Mouse (Mus musculus) limb, embryonic 13.5 days (tissue): ENCODE results near the gene Aldoart1. TPM values are rescaled to one million over a fixed set of nuclear protein-coding genes. Genes with fewer than 3 reads are reported as not detected.

ENCODE experiments used
- ATAC-seq: fragments of 200-750 bp; cut with Nextera tagmentation; 2 replicates; pipeline ENCODE4 v1.8.0; 2017; ENCODE audit warnings: low read depth, moderate number of reproducible peaks, moderate TSS enrichment; ENCODE audit not compliant: low FRiP score
- H3K27ac ChIP-seq: fragments of 300-500 bp; sonication (generic); 2 replicates; pipeline ENCODE4 v1.5.1; 2015; ENCODE audit warnings: inconsistent platforms, mild to moderate bottlenecking, moderate library complexity
- H3K27me3 ChIP-seq: fragments of 300-500 bp; sonication (generic); 2 replicates; pipeline ENCODE4 v1.6.1; 2015; ENCODE audit warnings: mild to moderate bottlenecking, inconsistent platforms
- H3K36me3 ChIP-seq: fragments of 300-500 bp; sonication (generic); 2 replicates; pipeline ENCODE4 v1.6.1; 2015; ENCODE audit warnings: inconsistent platforms, mild to moderate bottlenecking, moderate library complexity
- H3K4me1 ChIP-seq: fragments of 300-500 bp; sonication (generic); 2 replicates; pipeline ENCODE4 v1.6.1; 2015; ENCODE audit warnings: inconsistent platforms
- H3K4me2 ChIP-seq: fragments of 300-500 bp; sonication (generic); replicated peaks from 2 replicates; pipeline ENCODE4 v1.6.1; 2015; ENCODE audit warnings: inconsistent platforms, mild to moderate bottlenecking, moderate library complexity
- H3K4me3 ChIP-seq: fragments of 300-500 bp; sonication (generic); 2 replicates; pipeline ENCODE4 v1.5.1; 2015; ENCODE audit warnings: moderate library complexity, mild to moderate bottlenecking, inconsistent platforms
- H3K9ac ChIP-seq: fragments of 300-500 bp; sonication (generic); 2 replicates; pipeline ENCODE4 v1.6.1; 2015; ENCODE audit warnings: mild to moderate bottlenecking, inconsistent platforms
- H3K9me3 ChIP-seq: fragments of 300-500 bp; sonication (generic); 2 replicates; pipeline ENCODE4 v1.6.1; 2016; ENCODE audit warnings: inconsistent platforms
- WGBS: fragments of 180-500 bp; shearing (Covaris S2); methylation state at CpG from one replicate; pipeline ENCODE4 v1.1.7; 2015; 5-methylcytosine and 5-hydroxymethylcytosine counted together
- polyA plus RNA-seq: library from polyadenylated mRNA; unstranded; fragments of >200 nt; fragmentation: Nextera tagmentation; extraction: Ambion mirVana; gene quantifications from 2 replicates; pipeline ENCODE4 v1.2.1, GENCODE M21; 2015

Aldoart1 gene
- 0.10 TPM in 1 of 2 replicates, not detected in the other for polyA plus RNA-seq

DNA sequence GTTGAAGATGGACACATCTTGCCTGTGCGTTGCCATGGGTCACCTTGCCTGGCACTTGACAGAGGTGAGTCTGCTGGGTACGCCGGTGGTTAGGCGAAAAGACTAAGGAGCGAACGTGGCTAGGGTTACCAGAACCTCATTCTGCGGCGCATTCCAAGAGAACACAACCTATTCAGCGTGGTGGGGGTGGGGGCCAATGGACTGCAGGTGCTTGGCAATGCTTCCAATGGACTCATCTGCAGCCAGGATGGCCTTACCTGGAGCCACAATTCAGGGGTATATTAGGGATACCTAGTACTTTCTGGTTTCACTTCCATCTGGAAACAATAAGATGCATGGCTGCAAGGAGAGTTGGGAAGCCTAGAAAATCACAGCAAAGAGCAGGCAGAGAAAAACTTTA is at the start of gene Aldoart1:
TSS of gene Aldoart1 (minus strand) at position 101 of the 400 bp plus-strand sequence.
- H3K4me3 ChIP-seq, result no peak within 1 kb of the TSS

DNA sequence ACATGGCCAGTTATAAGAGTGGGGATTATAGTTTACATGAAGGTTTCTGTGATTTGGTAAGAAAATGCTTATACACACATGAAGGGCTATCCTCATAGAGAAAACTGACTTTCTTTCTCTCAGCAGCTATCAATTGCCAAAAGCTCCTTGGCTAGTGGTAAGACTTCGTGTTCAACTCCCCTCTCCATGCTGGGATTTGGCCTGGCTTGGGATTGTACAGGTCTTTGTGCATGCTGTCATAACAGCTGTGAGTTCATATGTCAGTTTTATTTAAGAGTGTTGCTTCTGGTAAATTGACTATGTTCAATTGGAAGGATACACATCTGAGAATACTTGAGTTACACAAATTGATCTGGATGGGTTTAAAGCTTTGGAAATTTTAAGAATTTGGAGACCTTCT is 49.1 kb upstream of the Aldoart1 start:
- H3K27me3 ChIP-seq, result no peaks in the 10 kb centered on the region
- no peaks in the 10 kb centered on the region for H3K36me3 ChIP-seq
- no peaks in the 10 kb centered on the region for H3K4me1 ChIP-seq
- no peak overlapping the region for H3K27ac ChIP-seq
- no peak overlapping the region for H3K4me3 ChIP-seq
- ATAC-seq, result no peak
- no peak overlapping the region for H3K4me2 ChIP-seq
- no peak overlapping the region for H3K9ac ChIP-seq
- no peaks in the 10 kb centered on the region for H3K9me3 ChIP-seq
- 61% methylated on average over 1 of the region's 1 CpGs for WGBS

More for the DNA sequence above, at the start of gene Aldoart1:
- no peaks in the 10 kb centered on the region for H3K4me1 ChIP-seq
- H3K4me2 ChIP-seq, result no peak within 1 kb of the TSS
- H3K27ac ChIP-seq, result no peak within 1 kb of the TSS
- ATAC-seq, result no peak
- no peak within 1 kb of the TSS for H3K9ac ChIP-seq
- 89% methylated on average over 9 of the region's 9 CpGs for WGBS
- H3K27me3 ChIP-seq, result no peaks in the 10 kb centered on the region
- no peaks in the 10 kb centered on the region for H3K9me3 ChIP-seq
- H3K36me3 ChIP-seq, result no peaks in the 10 kb centered on the region

DNA sequence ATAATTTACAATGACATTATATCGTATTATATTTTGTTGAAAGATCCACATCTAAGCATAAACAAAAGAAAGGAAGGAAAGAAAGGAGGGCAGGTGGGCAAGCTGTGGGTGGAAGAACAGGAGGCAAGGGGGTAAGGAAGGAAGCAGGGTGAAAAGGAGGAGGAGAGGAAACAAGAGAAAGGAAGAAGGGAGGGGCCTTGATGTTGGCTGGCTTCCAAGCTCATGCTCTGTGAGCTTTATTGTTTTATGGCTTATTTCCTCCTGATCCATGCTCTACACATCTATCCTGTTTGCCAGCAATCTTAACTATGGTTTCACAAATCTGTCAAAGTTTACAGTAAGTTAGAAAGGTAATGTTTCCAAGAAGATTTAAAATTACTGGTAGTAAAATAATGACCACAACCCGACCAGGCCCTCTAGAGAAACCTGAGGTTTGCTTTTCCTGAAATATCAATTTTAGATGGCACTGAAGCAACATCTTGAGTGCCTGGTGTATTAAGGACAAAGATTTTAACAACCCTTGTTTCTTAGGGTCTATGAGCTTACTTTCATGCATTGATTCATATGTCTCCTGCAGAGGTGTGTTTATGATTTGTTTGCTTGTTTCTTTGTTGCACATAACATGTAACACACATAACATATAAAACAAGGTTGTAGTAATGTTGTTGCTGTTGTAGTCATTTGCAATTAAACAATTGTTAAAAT is 13.1 kb upstream of the Aldoart1 start:
- Histone ChIP-seq H3K36me3 (no peaks in the 10 kb centered on the region), H3K4me3 (no peak overlapping the region), H3K4me2 (no peak overlapping the region), H3K9me3 (no peaks in the 10 kb centered on the region), H3K9ac (no peak overlapping the region), H3K4me1 (peaks cover 5% of the 10 kb centered on the region; the same call in 1 of the 2 replicates), H3K27ac (no peak overlapping the region), H3K27me3 (no peaks in the 10 kb centered on the region)
- ATAC-seq, result 0 out of 2 replicates have a peak, but pooled peaks have one; percentile 32
- 49% methylated on average over 2 of the region's 2 CpGs for WGBS

DNA sequence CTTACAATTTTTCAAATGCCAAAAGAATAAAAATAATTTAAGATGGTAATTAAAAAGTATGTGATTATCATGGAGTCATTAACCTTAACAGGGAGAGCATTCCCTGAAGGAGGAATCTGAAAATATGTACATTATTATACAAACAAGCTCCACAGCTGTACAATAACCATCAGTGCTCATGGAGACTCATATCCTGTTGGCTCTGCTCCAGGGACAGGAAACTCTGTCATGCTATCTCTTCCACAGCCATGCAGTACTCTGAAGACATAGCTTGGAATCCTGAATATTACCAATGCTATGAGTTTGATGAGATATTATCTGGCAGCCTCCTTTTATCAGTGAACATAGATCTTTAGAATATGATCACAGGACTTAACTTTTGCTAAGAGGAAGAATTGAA is 8.2 kb downstream of the Aldoart1 start:
- Histone ChIP-seq H3K9me3 (no peaks in the 10 kb centered on the region; the same call in 1 of the 2 replicates), H3K9ac (no peak overlapping the region), H3K36me3 (no peaks in the 10 kb centered on the region), H3K4me1 (no peaks in the 10 kb centered on the region), H3K27ac (no peak overlapping the region), H3K27me3 (no peaks in the 10 kb centered on the region), H3K4me2 (no peak overlapping the region), H3K4me3 (no peak overlapping the region)
- no peak for ATAC-seq

DNA sequence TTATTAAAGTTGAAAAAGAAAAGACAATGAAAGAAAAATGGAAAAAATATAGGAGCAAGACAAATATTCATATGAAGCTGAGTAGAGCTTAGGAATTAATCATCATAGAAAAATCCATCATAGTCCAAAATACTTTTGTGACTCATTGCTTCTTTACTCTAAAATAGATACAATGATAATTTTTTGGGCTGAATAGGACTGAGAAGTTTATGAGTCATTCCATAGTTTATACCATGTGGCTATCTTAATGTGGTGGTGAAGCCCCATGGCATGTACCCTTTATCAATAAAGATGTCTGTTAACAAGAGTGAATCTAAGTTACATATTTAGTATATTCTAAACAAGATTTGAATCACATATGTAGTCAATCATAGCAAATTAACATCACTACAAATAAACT is 9.4 kb downstream of the Aldoart1 start:
- H3K9me3 ChIP-seq, result no peaks in the 10 kb centered on the region; the same call in 1 of the 2 replicates
- no peak overlapping the region for H3K27ac ChIP-seq
- H3K27me3 ChIP-seq, result no peaks in the 10 kb centered on the region
- no peak overlapping the region for H3K4me3 ChIP-seq
- no peak for ATAC-seq
- no peak overlapping the region for H3K4me2 ChIP-seq
- no peaks in the 10 kb centered on the region for H3K36me3 ChIP-seq
- H3K4me1 ChIP-seq, result no peaks in the 10 kb centered on the region
- H3K9ac ChIP-seq, result no peak overlapping the region

DNA sequence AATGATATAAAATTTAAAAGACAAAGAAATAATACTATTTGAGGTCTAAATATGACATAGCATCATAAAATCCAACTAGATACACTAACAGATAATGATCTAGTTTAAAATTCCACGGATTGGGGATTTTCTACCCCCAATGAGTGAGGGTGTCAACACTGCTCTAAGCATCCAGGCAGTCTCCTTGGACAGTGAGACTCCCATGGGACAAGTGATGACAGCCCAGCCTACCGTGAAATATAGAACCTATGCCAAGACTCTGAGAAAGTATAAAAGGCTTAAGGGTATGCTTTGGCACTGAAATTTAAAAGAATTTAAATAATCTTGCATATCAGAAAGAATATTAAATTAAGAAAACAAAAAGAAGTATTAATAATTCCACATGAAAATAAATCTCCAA is 16.0 kb downstream of the Aldoart1 start:
- WGBS, result 68% methylated on average over 2 of the region's 2 CpGs
- Histone ChIP-seq H3K4me3 (no peak overlapping the region), H3K36me3 (no peaks in the 10 kb centered on the region), H3K4me2 (no peak overlapping the region), H3K4me1 (no peaks in the 10 kb centered on the region), H3K9ac (no peak overlapping the region), H3K9me3 (no peaks in the 10 kb centered on the region), H3K27me3 (no peaks in the 10 kb centered on the region), H3K27ac (no peak overlapping the region)
- ATAC-seq, result no peak

DNA sequence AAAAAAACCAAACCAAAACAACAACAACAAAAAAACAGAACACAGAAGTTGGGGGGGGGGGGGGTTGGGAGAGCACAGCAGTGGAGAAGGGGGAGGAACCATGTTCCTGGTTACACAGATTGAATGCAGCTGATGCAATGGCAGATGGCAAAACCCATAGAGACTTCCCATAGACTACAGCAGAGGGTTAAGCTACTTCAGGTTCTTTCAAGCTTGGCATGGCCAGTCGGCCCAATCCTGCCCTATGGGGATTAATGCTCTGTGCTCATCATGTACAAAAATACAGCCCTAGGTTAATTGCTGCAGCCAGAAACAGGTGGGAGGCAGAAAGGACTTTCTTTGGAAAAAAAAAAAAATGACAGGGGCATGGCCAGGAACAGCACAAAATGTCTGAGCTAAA is 17.0 kb downstream of the Aldoart1 start:
- no peak for ATAC-seq
- no peak overlapping the region for H3K27ac ChIP-seq
- no peak overlapping the region for H3K9ac ChIP-seq
- no peaks in the 10 kb centered on the region for H3K4me1 ChIP-seq
- H3K4me3 ChIP-seq, result no peak overlapping the region
- WGBS, result 48% methylated on average over 1 of the region's 1 CpGs
- H3K36me3 ChIP-seq, result no peaks in the 10 kb centered on the region
- no peaks in the 10 kb centered on the region for H3K9me3 ChIP-seq
- no peak overlapping the region for H3K4me2 ChIP-seq
- H3K27me3 ChIP-seq, result no peaks in the 10 kb centered on the region

DNA sequence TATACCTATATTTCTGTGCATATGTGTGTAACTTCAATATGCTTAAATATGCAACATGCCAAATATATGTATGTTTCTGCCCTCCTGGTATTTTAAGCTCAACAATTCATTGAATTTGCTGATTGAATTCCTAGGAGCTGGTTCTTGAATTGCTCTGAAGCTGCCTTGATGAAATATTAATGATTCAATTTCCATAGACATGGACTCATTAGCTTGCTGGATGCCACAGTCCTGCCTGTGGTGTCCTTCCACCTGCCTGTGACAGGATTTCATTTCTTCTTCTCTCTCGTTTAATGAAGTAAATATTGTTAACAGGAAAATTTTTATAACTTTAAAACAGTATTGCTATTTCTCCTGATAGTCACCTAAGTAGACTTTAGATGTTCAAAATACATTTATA is 51.6 kb downstream of the Aldoart1 start:
- Histone ChIP-seq H3K4me2 (no peak overlapping the region), H3K4me1 (no peaks in the 10 kb centered on the region), H3K9ac (no peak overlapping the region), H3K36me3 (no peaks in the 10 kb centered on the region), H3K27ac (no peak overlapping the region), H3K9me3 (no peaks in the 10 kb centered on the region), H3K4me3 (no peak overlapping the region), H3K27me3 (no peaks in the 10 kb centered on the region)
- no peak for ATAC-seq
- 75% methylated on average over 1 of the region's 1 CpGs for WGBS
